In genomic region chr13:51315779-51316041, GRCm38 (mm10) we compare ENCODE assay signal across 12 mouse cellular contexts.
A peak's percentile ranks its signal among the peaks of the same experiment; 100 is the strongest.
DNase-seq lines count a peak whose midpoint lies in the region; ATAC-seq lines count a peak whose summit lies in the region.
"Had no signal": no experiment of that assay in that cellular context is flagged by ENCODE, and none has a peak within 500 bp of the region (broad histone marks: within the 10 kb centered on the region; RNA-seq: fewer than 3 reads in every experiment).

No protein-coding gene starts in this region.

- no peaks in the 10 kb centered on the region for H3K9me3 ChIP-seq in heart, embryonic 12.5 days (replicated peaks)
- no peaks in the 10 kb centered on the region for H3K9me3 ChIP-seq in lung, embryonic 15.5 days
- H3K9me3 ChIP-seq in hindbrain, embryonic 14.5 days (ENCODE audit: control insufficient read depth, low read length) = no peaks in the 10 kb centered on the region
- no peaks in the 10 kb centered on the region for H3K9me3 ChIP-seq in midbrain, embryonic 16.5 days (replicated peaks; ENCODE audit: control insufficient read depth, low read length, poor library complexity, severe bottlenecking)

- peak overlapping the region; percentile 90 for H3K27ac ChIP-seq in heart, embryonic 12.5 days (ENCODE audit: poor library complexity, severe bottlenecking)
- peak overlapping the region; percentile 91 for H3K27ac ChIP-seq in lung, embryonic 15.5 days
- peak overlapping the region; percentile 77; the same call in 1 of the 2 replicates for H3K27ac ChIP-seq in hindbrain, embryonic 14.5 days
- H3K27ac ChIP-seq in midbrain, embryonic 16.5 days (ENCODE audit: low read length) = peak overlapping the region; percentile 48

- no peak overlapping the region for H3K9ac ChIP-seq in heart, embryonic 12.5 days
- H3K9ac ChIP-seq in lung, embryonic 15.5 days = no peak overlapping the region
- H3K9ac ChIP-seq in hindbrain, embryonic 14.5 days = no peak overlapping the region
- H3K9ac ChIP-seq in midbrain, embryonic 16.5 days (ENCODE audit: low read depth, low read length) = no peak overlapping the region

- no peak overlapping the region for H3K4me3 ChIP-seq in heart, embryonic 12.5 days
- H3K4me3 ChIP-seq in lung, embryonic 15.5 days = no peak overlapping the region
- H3K4me3 ChIP-seq in hindbrain, embryonic 14.5 days (replicated peaks; ENCODE audit: low read length) = no peak overlapping the region
- H3K4me3 ChIP-seq in midbrain, embryonic 16.5 days (ENCODE audit: low read depth, low read length) = no peak overlapping the region
- H3K4me3 ChIP-seq: megakaryocyte, embryonic 14.5 days had no signal

- intact Hi-C loops in heart, postnatal 10 days (cut with DNase I) = no loop called here

- DNase-seq in heart, postnatal 10 days = no peak
- DNase-seq in lung, postnatal 14 days = no peak
- no peak for DNase-seq in hindbrain, embryonic 14.5 days (ENCODE audit: low spot score)
- DNase-seq in spleen, postnatal 14 days (ENCODE audit: low spot score in 2 of 2) = no peak
- DNase-seq in cerebellum, adult 11-12 months = no peak
- DNase-seq: cerebellum, postnatal 14 days; left cerebral cortex, postnatal 4 days; thymus, adult 2 months had no signal

- H3K4me1 ChIP-seq in heart, embryonic 12.5 days (replicated peaks) = peaks cover 49% of the 10 kb centered on the region
- peaks cover 52% of the 10 kb centered on the region for H3K4me1 ChIP-seq in lung, embryonic 15.5 days
- H3K4me1 ChIP-seq in hindbrain, embryonic 14.5 days (replicated peaks; ENCODE audit: control insufficient read depth, insufficient read depth, low read length) = peaks cover 27% of the 10 kb centered on the region
- peaks cover 24% of the 10 kb centered on the region for H3K4me1 ChIP-seq in midbrain, embryonic 16.5 days (ENCODE audit: control insufficient read depth, insufficient read depth, low read length)

- no peaks in the 10 kb centered on the region for H3K36me3 ChIP-seq in heart, embryonic 12.5 days
- no peaks in the 10 kb centered on the region for H3K36me3 ChIP-seq in lung, embryonic 15.5 days
- H3K36me3 ChIP-seq in hindbrain, embryonic 14.5 days (replicated peaks; ENCODE audit: control insufficient read depth, insufficient read depth) = no peaks in the 10 kb centered on the region
- H3K36me3 ChIP-seq in midbrain, embryonic 16.5 days (ENCODE audit: control insufficient read depth, insufficient read depth, low read length) = no peaks in the 10 kb centered on the region

- no peak for ATAC-seq in heart, embryonic 12.5 days (ENCODE audit: insufficient number of reproducible peaks, low FRiP score)
- no peak for ATAC-seq in lung, embryonic 15.5 days (ENCODE audit: borderline replicate concordance, extremely low read depth, low FRiP score, low TSS enrichment)
- no peak for ATAC-seq in hindbrain, embryonic 14.5 days (ENCODE audit: low FRiP score)
- no peak for ATAC-seq in midbrain, embryonic 16.5 days

- H3K4me2 ChIP-seq in heart, embryonic 12.5 days = no peak overlapping the region
- H3K4me2 ChIP-seq in lung, embryonic 15.5 days = no peak overlapping the region
- H3K4me2 ChIP-seq in hindbrain, embryonic 14.5 days (replicated peaks) = no peak overlapping the region
- no peak overlapping the region for H3K4me2 ChIP-seq in midbrain, embryonic 16.5 days (ENCODE audit: low read length)

- 61% methylated on average over 5 of the region's 5 CpGs for WGBS in heart, embryonic 12.5 days
- 22% methylated on average over 5 of the region's 5 CpGs for WGBS in lung, embryonic 15.5 days
- 67% methylated on average over 5 of the region's 5 CpGs for WGBS in hindbrain, embryonic 14.5 days
- WGBS in midbrain, embryonic 16.5 days = 54% methylated on average over 5 of the region's 5 CpGs

- H3K27me3 ChIP-seq in heart, embryonic 12.5 days (replicated peaks) = no peaks in the 10 kb centered on the region
- H3K27me3 ChIP-seq in lung, embryonic 15.5 days = no peaks in the 10 kb centered on the region
- no peaks in the 10 kb centered on the region for H3K27me3 ChIP-seq in hindbrain, embryonic 14.5 days (ENCODE audit: control insufficient read depth, insufficient read depth, low read length)
- H3K27me3 ChIP-seq in midbrain, embryonic 16.5 days (ENCODE audit: control insufficient read depth, insufficient read depth, low read depth, low read length) = no peaks in the 10 kb centered on the region
- H3K27me3 ChIP-seq: megakaryocyte, embryonic 14.5 days had no signal
